Comparison of ENCODE assay signal across 8 mouse cellular contexts in the genomic region with DNA sequence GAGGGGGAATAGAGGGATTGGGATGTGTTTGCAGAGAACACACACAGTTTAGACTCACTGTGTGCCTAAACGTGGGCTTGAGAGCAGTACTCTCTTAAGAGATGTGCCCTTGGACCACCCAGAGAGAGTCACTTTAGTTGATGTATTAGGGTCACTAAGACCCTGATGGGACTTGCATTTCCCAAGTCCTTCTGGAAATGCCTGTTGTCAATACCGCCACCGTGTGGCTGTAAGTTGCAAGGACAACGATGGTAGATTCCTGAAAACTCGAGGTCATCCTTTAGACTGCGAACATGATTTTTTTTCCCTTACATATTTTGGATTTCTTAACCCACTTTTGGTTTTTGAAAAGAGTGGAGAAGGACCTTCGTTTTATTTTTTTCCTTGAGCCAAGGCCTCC. TPM values are rescaled to one million over a fixed set of nuclear protein-coding genes. Genes with fewer than 3 reads are reported as not detected.
DNase-seq lines count a peak whose midpoint lies in the region; ATAC-seq and TF ChIP-seq lines count a peak whose summit lies in the region.

No protein-coding gene starts in this region.

- no peak for TF ChIP-seq EP300 in heart, postnatal 0 days (IDR thresholded peaks at IDR 0.05; ENCODE audit: low read depth)

- H3K4me2 ChIP-seq in heart, postnatal 0 days (ENCODE audit: low read depth, low read length) = peak overlapping the region; percentile 74
- H3K4me2 ChIP-seq in lung, embryonic 14.5 days = peak overlapping the region; percentile 78

- peak overlapping the region; percentile 95; the same call in 1 of the 2 replicates for H3K4me3 ChIP-seq in heart, postnatal 0 days (ENCODE audit: low read depth, low read length)
- H3K4me3 ChIP-seq in lung, embryonic 14.5 days (ENCODE audit: low read depth, low read length) = no peak overlapping the region

- H3K27ac ChIP-seq in heart, postnatal 0 days (ENCODE audit: low read depth) = no peak overlapping the region
- H3K27ac ChIP-seq in lung, embryonic 14.5 days (ENCODE audit: low read depth) = no peak overlapping the region

- no peaks in the 10 kb centered on the region for H3K27me3 ChIP-seq in heart, postnatal 0 days (ENCODE audit: control insufficient read depth, insufficient read depth, low read length)
- H3K27me3 ChIP-seq in lung, embryonic 14.5 days (ENCODE audit: insufficient read depth, low read length) = no peaks in the 10 kb centered on the region

- peak; percentile 64 for DNase-seq in CD4-positive helper T cell, adult 2 months (ENCODE audit: low read depth, low spot score)
- peak; percentile 63 for DNase-seq in adrenal gland, adult 2 months
- peak; percentile 71 for DNase-seq in embryo, embryonic 9.5 days (ENCODE audit: extremely low spot score)
- DNase-seq in heart, postnatal 0 days (ENCODE audit: low spot score) = peak; percentile 62
- DNase-seq in layer of hippocampus, adult 11-12 months (ENCODE audit: low spot score) = peak; percentile 65
- DNase-seq in lung, embryonic 14.5 days = peak; percentile 89
- DNase-seq in retina, postnatal 7 days (ENCODE audit: low read depth, low spot score) = peak; percentile 61
- peak; percentile 63 for DNase-seq in urinary bladder, postnatal 25 days (ENCODE audit: low spot score)

- WGBS in heart, postnatal 0 days = 1% methylated on average over 7 of the region's 7 CpGs
- WGBS in lung, embryonic 14.5 days = 2% methylated on average over 7 of the region's 7 CpGs

- ATAC-seq in heart, postnatal 0 days (ENCODE audit: insufficient read depth, low read depth) = no peak
- no peak for ATAC-seq in lung, embryonic 14.5 days (ENCODE audit: insufficient read depth)

- 0 out of 2 replicates have a peak, but pooled peaks cover 2% of the 10 kb centered on the region for H3K36me3 ChIP-seq in heart, postnatal 0 days (replicated peaks; ENCODE audit: control insufficient read depth, insufficient read depth, low read length)
- 0 out of 2 replicates have a peak, but pooled peaks cover 4% of the 10 kb centered on the region for H3K36me3 ChIP-seq in lung, embryonic 14.5 days (ENCODE audit: insufficient read depth)

- no peaks in the 10 kb centered on the region for H3K9me3 ChIP-seq in heart, postnatal 0 days (replicated peaks; ENCODE audit: control insufficient read depth, low read length)
- no peaks in the 10 kb centered on the region for H3K9me3 ChIP-seq in lung, embryonic 14.5 days (ENCODE audit: low read depth, low read length)

- no peaks in the 10 kb centered on the region; the same call in 1 of the 2 replicates for H3K4me1 ChIP-seq in heart, postnatal 0 days (ENCODE audit: control insufficient read depth, insufficient read depth)
- H3K4me1 ChIP-seq in lung, embryonic 14.5 days (ENCODE audit: insufficient read depth) = no peaks in the 10 kb centered on the region

- peak; percentile 98 for TF ChIP-seq CTCF in heart, postnatal 0 days (IDR thresholded peaks at IDR 0.05; ENCODE audit: low read depth)
- TF ChIP-seq CTCF in lung, embryonic 14.5 days (IDR thresholded peaks at IDR 0.05; ENCODE audit: low read depth) = peak; percentile 94

- H3K9ac ChIP-seq in heart, postnatal 0 days (replicated peaks; ENCODE audit: low read depth, low read length) = no peak overlapping the region
- H3K9ac ChIP-seq in lung, embryonic 14.5 days = no peak overlapping the region

RNA-seq across cellular contexts. Expression of a gene that starts 1.1 kb away (rescaled TPM):
- 10 to 100 TPM in 1 of 2 experiments, 1 to 10 TPM in 1; 8.0 to 11.2 TPM for total RNA-seq in adrenal gland, adult 2 months (2021)
- polyA plus RNA-seq in adrenal gland, adult 2 months (2012; rRNA removed) = 0.86 and 1.3 TPM in 2 replicates
- total RNA-seq in heart, postnatal 0 days (2014; rRNA removed; ENCODE audit: low replicate concordance) = 9.2 and 68.0 TPM in 2 replicates
- 15.5 and 16.1 TPM in 2 replicates for polyA plus RNA-seq in heart, postnatal 0 days (2015; fragmentation: Nextera tagmentation; extraction: Ambion mirVana)
- polyA plus RNA-seq in lung, embryonic 14.5 days (2014; fragmentation: Nextera tagmentation; extraction: Ambion mirVana) = 31.4 and 34.8 TPM in 2 replicates

RNA-seq across cellular contexts. Expression of a gene that starts 5.0 kb away (rescaled TPM):
- total RNA-seq in adrenal gland, adult 2 months (2021) = not detected
- polyA plus RNA-seq in adrenal gland, adult 2 months (2012; rRNA removed) = not detected in 2 replicates
- not detected in 2 replicates for total RNA-seq in heart, postnatal 0 days (2014; rRNA removed; ENCODE audit: low replicate concordance)
- polyA plus RNA-seq in heart, postnatal 0 days (2015; fragmentation: Nextera tagmentation; extraction: Ambion mirVana) = not detected in 2 replicates
- not detected in 2 replicates for polyA plus RNA-seq in lung, embryonic 14.5 days (2014; fragmentation: Nextera tagmentation; extraction: Ambion mirVana)
